Mouse (Mus musculus): ENCODE data around the gene Arcn1. TPM values are rescaled to one million over a fixed set of nuclear protein-coding genes. Genes with fewer than 3 reads are reported as not detected.
A peak's percentile ranks its signal among the peaks of the same experiment; 100 is the strongest.

Arcn1 gene
- polyA plus RNA-seq (2014; fragmentation: Nextera tagmentation; extraction: Ambion mirVana), result 126 and 131 TPM in 2 replicates

DNA sequence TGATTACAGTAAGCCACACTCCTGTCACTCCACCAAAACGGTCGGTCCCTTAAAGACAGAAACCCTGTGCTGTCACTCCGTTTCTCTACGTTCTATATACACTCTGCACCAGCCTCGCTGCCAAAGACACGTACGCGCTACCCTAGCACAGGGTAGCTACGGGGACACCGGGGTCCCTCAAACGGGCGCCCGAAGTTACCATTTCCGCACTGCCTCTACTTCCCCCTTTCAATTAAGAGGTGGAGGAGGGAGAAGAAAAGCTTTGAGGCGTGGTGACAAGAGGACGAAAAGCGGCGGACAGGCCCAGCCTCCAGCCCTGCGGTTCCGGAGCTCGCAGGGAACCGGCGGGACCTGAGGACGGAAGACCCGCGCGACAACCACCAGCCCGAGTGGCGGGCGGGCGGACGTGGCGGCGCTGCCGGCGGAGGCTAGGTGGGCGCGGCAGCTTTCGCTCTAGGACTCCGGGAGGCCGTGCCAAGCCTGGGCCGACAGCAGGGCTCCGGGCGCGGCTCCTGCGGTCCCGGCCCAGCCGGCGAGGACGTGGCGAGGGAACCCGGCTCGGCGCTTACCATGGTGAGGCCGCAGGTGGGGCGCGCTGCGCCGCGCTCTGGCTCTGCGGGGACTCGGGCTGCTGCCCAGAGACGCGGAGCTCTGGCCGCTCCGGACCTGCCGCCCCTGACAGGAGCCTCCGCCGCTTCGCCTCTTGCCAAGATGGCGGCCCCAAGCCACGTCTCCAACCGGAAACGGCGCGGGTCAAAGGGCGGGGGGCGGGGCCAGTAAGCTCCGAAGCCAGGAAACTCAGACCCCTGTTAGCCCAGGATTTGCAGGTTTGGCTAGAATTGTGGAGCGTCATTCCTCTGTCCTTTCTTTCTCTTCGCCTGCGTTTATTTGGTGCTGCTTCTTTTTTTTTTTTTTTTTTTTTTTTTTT, at the start of gene Arcn1, which contains the start of gene Ift46:
Gene Arcn1 (minus strand): TSS at position 745 of the 928 bp plus-strand sequence.
Gene Ift46 (plus strand): TSS at position 808 of the 928 bp plus-strand sequence.
- peak; percentile 88 for ATAC-seq (ENCODE audit: insufficient number of reproducible peaks, insufficient read depth, low FRiP score, low read depth)
- H3K9me3 ChIP-seq (ENCODE audit: control insufficient read depth, low read length), result no peaks in the 10 kb centered on the region
- H3K27ac ChIP-seq (replicated peaks in 1 of 2; ENCODE audit: control insufficient read depth in 1 of 2, insufficient read depth in 1 of 2, low read depth in 2 of 2, low read length in 2 of 2), result peak within 1 kb of the TSS; percentile 96 to 97
- WGBS, result under 1% methylated on average over 76 of the region's 82 CpGs
- H3K4me3 ChIP-seq (ENCODE audit: control insufficient read depth in 1 of 2, insufficient read depth in 1 of 2, low read depth in 1 of 2, low read length in 2 of 2), result peak within 1 kb of the TSS; percentile 66 to 99
- H3K9ac ChIP-seq (ENCODE audit: low read length), result peak within 1 kb of the TSS; percentile 99
- no peaks in the 10 kb centered on the region for H3K36me3 ChIP-seq (ENCODE audit: control insufficient read depth, insufficient read depth, low read length)
- H3K4me2 ChIP-seq (ENCODE audit: low read length), result peak within 1 kb of the TSS; percentile 86
- H3K27me3 ChIP-seq (ENCODE audit: control insufficient read depth, insufficient read depth, low read length), result no peaks in the 10 kb centered on the region
- H3K4me1 ChIP-seq (ENCODE audit: control insufficient read depth in 2 of 2, insufficient read depth in 2 of 2, low read length in 2 of 2), result peaks cover 2 to 33% of the 10 kb centered on the region in 2 experiments; a peak in 3 of 4 replicates

- Histone ChIP-seq H3K27ac (replicated peaks in 1 of 2; ENCODE audit: control insufficient read depth in 1 of 2, insufficient read depth in 1 of 2, low read depth in 2 of 2, low read length in 2 of 2) (no peak overlapping the region), H3K9ac (ENCODE audit: low read length) (no peak overlapping the region), H3K4me3 (ENCODE audit: control insufficient read depth in 1 of 2, insufficient read depth in 1 of 2, low read depth in 1 of 2, low read length in 2 of 2) (no peak overlapping the region), H3K27me3 (ENCODE audit: control insufficient read depth, insufficient read depth, low read length) (no peaks in the 10 kb centered on the region), H3K4me2 (ENCODE audit: low read length) (no peak overlapping the region), H3K4me1 (ENCODE audit: control insufficient read depth in 2 of 2, insufficient read depth in 2 of 2, low read length in 2 of 2) (no peaks in the 10 kb centered on the region), H3K36me3 (ENCODE audit: control insufficient read depth, insufficient read depth, low read length) (peaks cover 100% of the 10 kb centered on the region), H3K9me3 (ENCODE audit: control insufficient read depth, low read length) (no peaks in the 10 kb centered on the region)
- 90% methylated on average over 8 of the region's 8 CpGs for WGBS
- no peak for ATAC-seq (ENCODE audit: insufficient number of reproducible peaks, insufficient read depth, low FRiP score, low read depth)
Measured at GRCm38 (mm10) chr9:44814179-44814578, 46.5 kb upstream of the Arcn1 start.

- no peak overlapping the region for H3K4me3 ChIP-seq (ENCODE audit: control insufficient read depth in 1 of 2, insufficient read depth in 1 of 2, low read depth in 1 of 2, low read length in 2 of 2)
- H3K36me3 ChIP-seq (ENCODE audit: control insufficient read depth, insufficient read depth, low read length), result peaks cover 99% of the 10 kb centered on the region
- no peaks in the 10 kb centered on the region for H3K27me3 ChIP-seq (ENCODE audit: control insufficient read depth, insufficient read depth, low read length)
- WGBS, result 80% methylated on average over 10 of the region's 10 CpGs
- H3K4me1 ChIP-seq (ENCODE audit: control insufficient read depth in 2 of 2, insufficient read depth in 2 of 2, low read length in 2 of 2), result no peaks in the 10 kb centered on the region
- no peak overlapping the region for H3K4me2 ChIP-seq (ENCODE audit: low read length)
- no peak overlapping the region for H3K9ac ChIP-seq (ENCODE audit: low read length)
- H3K9me3 ChIP-seq (ENCODE audit: control insufficient read depth, low read length), result no peaks in the 10 kb centered on the region
- no peak for ATAC-seq (ENCODE audit: insufficient number of reproducible peaks, insufficient read depth, low FRiP score, low read depth)
- no peak overlapping the region for H3K27ac ChIP-seq (replicated peaks in 1 of 2; ENCODE audit: control insufficient read depth in 1 of 2, insufficient read depth in 1 of 2, low read depth in 2 of 2, low read length in 2 of 2)
Measured at GRCm38 (mm10) chr9:44810316-44810715, 42.7 kb upstream of the Arcn1 start.

- no peak overlapping the region for H3K4me3 ChIP-seq (ENCODE audit: control insufficient read depth in 1 of 2, insufficient read depth in 1 of 2, low read depth in 1 of 2, low read length in 2 of 2)
- no peak for ATAC-seq (ENCODE audit: insufficient number of reproducible peaks, insufficient read depth, low FRiP score, low read depth)
- H3K4me1 ChIP-seq (ENCODE audit: control insufficient read depth in 2 of 2, insufficient read depth in 2 of 2, low read length in 2 of 2), result no peaks in the 10 kb centered on the region
- H3K36me3 ChIP-seq (ENCODE audit: control insufficient read depth, insufficient read depth, low read length), result peaks cover 85% of the 10 kb centered on the region
- H3K9me3 ChIP-seq (ENCODE audit: control insufficient read depth, low read length), result no peaks in the 10 kb centered on the region
- no peaks in the 10 kb centered on the region for H3K27me3 ChIP-seq (ENCODE audit: control insufficient read depth, insufficient read depth, low read length)
- H3K9ac ChIP-seq (ENCODE audit: low read length), result no peak overlapping the region
- no peak overlapping the region for H3K27ac ChIP-seq (replicated peaks in 1 of 2; ENCODE audit: control insufficient read depth in 1 of 2, insufficient read depth in 1 of 2, low read depth in 2 of 2, low read length in 2 of 2)
- no peak overlapping the region for H3K4me2 ChIP-seq (ENCODE audit: low read length)
- WGBS, result 95% methylated on average over 10 of the region's 10 CpGs
Measured at GRCm38 (mm10) chr9:44807778-44808177, 40.1 kb upstream of the Arcn1 start.

DNA sequence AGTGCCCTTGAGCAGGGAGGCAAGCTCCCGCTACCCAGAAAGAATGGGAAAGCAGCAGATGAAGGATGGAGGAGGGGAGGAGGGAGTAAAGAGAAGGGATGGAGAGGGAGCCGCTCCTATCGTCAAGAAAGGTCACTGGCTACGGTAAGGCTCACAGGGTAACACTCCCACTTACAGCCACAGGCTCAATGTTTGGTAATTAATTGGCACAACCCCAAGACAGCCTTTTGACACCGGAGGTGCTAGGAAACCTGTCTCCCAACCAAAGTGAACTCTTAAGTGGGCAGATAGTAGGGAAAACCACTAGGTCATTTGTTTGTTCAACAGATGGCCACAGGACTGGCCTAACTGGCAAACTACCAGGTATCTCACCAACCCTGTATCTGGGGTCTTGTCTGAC, 39.5 kb upstream of the Arcn1 start:
- H3K27me3 ChIP-seq (ENCODE audit: control insufficient read depth, insufficient read depth, low read length), result no peaks in the 10 kb centered on the region
- H3K36me3 ChIP-seq (ENCODE audit: control insufficient read depth, insufficient read depth, low read length), result peaks cover 79% of the 10 kb centered on the region

GRCm38 (mm10) chr9:44805536-44805935, 37.9 kb upstream of the Arcn1 start:
- H3K36me3 ChIP-seq (ENCODE audit: control insufficient read depth, insufficient read depth, low read length), result peaks cover 63% of the 10 kb centered on the region
- WGBS, result 92% methylated on average over 5 of the region's 5 CpGs
- H3K27me3 ChIP-seq (ENCODE audit: control insufficient read depth, insufficient read depth, low read length), result peaks cover 4% of the 10 kb centered on the region; the same call in 1 of the 2 replicates

More for the DNA sequence above, 39.5 kb upstream of the Arcn1 start:
- H3K9ac ChIP-seq (ENCODE audit: low read length), result no peak overlapping the region
- H3K4me3 ChIP-seq (ENCODE audit: control insufficient read depth in 1 of 2, insufficient read depth in 1 of 2, low read depth in 1 of 2, low read length in 2 of 2), result no peak overlapping the region
- H3K4me1 ChIP-seq (ENCODE audit: control insufficient read depth in 2 of 2, insufficient read depth in 2 of 2, low read length in 2 of 2), result no peaks in the 10 kb centered on the region
- H3K27ac ChIP-seq (replicated peaks in 1 of 2; ENCODE audit: control insufficient read depth in 1 of 2, insufficient read depth in 1 of 2, low read depth in 2 of 2, low read length in 2 of 2), result no peak overlapping the region
- H3K4me2 ChIP-seq (ENCODE audit: low read length), result no peak overlapping the region
- 66% methylated on average over 5 of the region's 5 CpGs for WGBS
- no peak for ATAC-seq (ENCODE audit: insufficient number of reproducible peaks, insufficient read depth, low FRiP score, low read depth)
- no peaks in the 10 kb centered on the region for H3K9me3 ChIP-seq (ENCODE audit: control insufficient read depth, low read length)

GRCm38 (mm10) chr9:44804678-44805077, 37.0 kb upstream of the Arcn1 start:
- no peaks in the 10 kb centered on the region for H3K9me3 ChIP-seq (ENCODE audit: control insufficient read depth, low read length)
- WGBS, result 89% methylated on average over 10 of the region's 10 CpGs

More at GRCm38 (mm10) chr9:44805536-44805935, 37.9 kb upstream of the Arcn1 start:
- Histone ChIP-seq H3K27ac (replicated peaks in 1 of 2; ENCODE audit: control insufficient read depth in 1 of 2, insufficient read depth in 1 of 2, low read depth in 2 of 2, low read length in 2 of 2) (no peak overlapping the region), H3K4me2 (ENCODE audit: low read length) (no peak overlapping the region), H3K4me3 (ENCODE audit: control insufficient read depth in 1 of 2, insufficient read depth in 1 of 2, low read depth in 1 of 2, low read length in 2 of 2) (no peak overlapping the region), H3K9me3 (ENCODE audit: control insufficient read depth, low read length) (no peaks in the 10 kb centered on the region), H3K9ac (ENCODE audit: low read length) (no peak overlapping the region), H3K4me1 (ENCODE audit: control insufficient read depth in 2 of 2, insufficient read depth in 2 of 2, low read length in 2 of 2) (no peaks in the 10 kb centered on the region)
- ATAC-seq (ENCODE audit: insufficient number of reproducible peaks, insufficient read depth, low FRiP score, low read depth), result no peak

More at GRCm38 (mm10) chr9:44804678-44805077, 37.0 kb upstream of the Arcn1 start:
- Histone ChIP-seq H3K27me3 (ENCODE audit: control insufficient read depth, insufficient read depth, low read length) (peaks cover 7% of the 10 kb centered on the region; the same call in 1 of the 2 replicates), H3K4me3 (ENCODE audit: control insufficient read depth in 1 of 2, insufficient read depth in 1 of 2, low read depth in 1 of 2, low read length in 2 of 2) (no peak overlapping the region), H3K4me1 (ENCODE audit: control insufficient read depth in 2 of 2, insufficient read depth in 2 of 2, low read length in 2 of 2) (peaks cover 0 to 4% of the 10 kb centered on the region in 2 experiments; a peak in 1 of 4 replicates), H3K36me3 (ENCODE audit: control insufficient read depth, insufficient read depth, low read length) (peaks cover 54% of the 10 kb centered on the region), H3K9ac (ENCODE audit: low read length) (no peak overlapping the region), H3K27ac (replicated peaks in 1 of 2; ENCODE audit: control insufficient read depth in 1 of 2, insufficient read depth in 1 of 2, low read depth in 2 of 2, low read length in 2 of 2) (no peak overlapping the region), H3K4me2 (ENCODE audit: low read length) (no peak overlapping the region)
- no peak for ATAC-seq (ENCODE audit: insufficient number of reproducible peaks, insufficient read depth, low FRiP score, low read depth)
